Mouse (Mus musculus) frontal cortex, postnatal 36 days (tissue): ENCODE data around the gene Metap1d.

Experiments
- DNase-seq, 2 experiments: peaks; one replicate each; pipeline ENCODE4 v3.0.0; 2022; ENCODE audit warnings: low spot score in 2 of 2

Metap1d gene

DNA sequence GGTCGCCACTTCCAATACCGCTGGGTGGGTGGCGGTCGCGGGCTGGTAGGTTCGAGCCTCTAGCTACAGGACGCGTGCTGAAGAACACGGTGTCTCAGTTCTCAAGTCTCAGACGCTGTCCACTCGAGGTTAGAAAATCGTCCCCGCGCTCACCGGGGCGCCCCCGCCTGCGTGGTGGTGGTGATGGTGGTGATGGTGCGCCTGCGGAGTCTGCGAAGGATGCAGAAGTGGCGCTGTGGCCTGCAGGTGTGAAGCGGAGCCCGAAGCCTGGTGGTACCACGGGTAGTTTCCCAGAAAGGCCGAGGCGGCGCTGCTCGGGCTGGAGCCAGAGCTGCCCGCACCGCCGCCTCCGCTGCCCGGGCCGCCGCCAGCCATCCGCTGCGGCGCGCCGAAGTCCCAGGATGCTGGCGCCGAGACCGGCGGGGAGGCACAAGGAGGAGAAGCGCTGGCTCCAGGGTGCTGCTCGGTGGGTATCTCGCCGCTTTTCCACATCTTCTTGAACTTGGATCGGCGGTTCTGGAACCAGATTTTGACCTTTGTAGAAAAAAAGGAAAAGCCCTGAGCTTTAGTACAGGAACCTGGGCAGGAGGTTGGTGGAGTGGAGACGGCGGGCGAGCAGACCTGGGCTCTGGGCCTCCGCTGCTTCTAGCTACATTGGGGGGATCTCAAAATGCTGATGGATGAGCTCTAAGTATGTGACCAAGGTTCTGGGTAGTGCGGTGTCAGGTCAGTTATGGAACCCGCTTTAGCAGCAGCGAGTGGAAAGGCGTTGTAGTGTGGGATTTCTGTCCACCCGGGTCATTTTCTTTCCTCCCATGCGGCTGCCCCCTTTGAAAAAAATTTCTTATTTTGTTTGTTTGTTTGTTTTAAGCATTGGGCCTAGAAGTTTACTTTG, 91.6 kb downstream of the Metap1d start:
- peak in 1 of 2 experiments; percentile 25 for DNase-seq

GRCm38 (mm10) chr2:71545401-71545881, 92.4 kb downstream of the Metap1d start:
- DNase-seq = peak in 1 of 2 experiments; percentile 39

GRCm38 (mm10) chr2:71545882-71546639, 93.0 kb downstream of the Metap1d start:
- peak; percentile 33 to 42 for DNase-seq

- peak in 1 of 2 experiments; percentile 40 for DNase-seq
Observed at GRCm38 (mm10) chr2:71546640-71547071, 93.6 kb downstream of the Metap1d start, which contains the start of gene Dlx2. Gene Dlx2, minus strand, starts transcription at chr2:71546754.

DNA sequence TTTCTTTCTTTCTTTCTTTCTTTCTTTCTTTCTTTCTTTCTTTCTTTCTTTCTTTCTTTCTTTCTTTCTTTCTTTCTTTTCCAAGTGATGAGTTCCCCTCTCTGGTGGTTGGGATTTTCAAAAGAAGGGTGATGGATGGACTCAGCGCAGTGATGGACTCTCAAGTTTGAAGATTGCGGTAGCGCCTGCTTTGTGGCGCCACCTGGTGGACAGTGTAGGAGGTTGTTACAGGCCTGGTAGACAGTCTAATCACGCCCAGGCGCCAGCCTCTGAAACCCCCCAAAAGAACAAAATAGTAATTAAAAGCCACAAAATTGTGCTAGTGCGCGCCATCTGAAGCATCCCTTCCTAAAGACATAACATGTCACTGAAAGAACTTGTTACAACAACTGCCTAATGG, 94.8 kb downstream of the Metap1d start:
- DNase-seq = peak; percentile 53 to 54

- no peak for DNase-seq
Observed at GRCm38 (mm10) chr2:71550330-71550729, 97.3 kb downstream of the Metap1d start.

GRCm38 (mm10) chr2:71551704-71552103, 98.6 kb downstream of the Metap1d start:
- no peak for DNase-seq

GRCm38 (mm10) chr2:71556071-71556470, 103.0 kb downstream of the Metap1d start:
- no peak for DNase-seq

DNA sequence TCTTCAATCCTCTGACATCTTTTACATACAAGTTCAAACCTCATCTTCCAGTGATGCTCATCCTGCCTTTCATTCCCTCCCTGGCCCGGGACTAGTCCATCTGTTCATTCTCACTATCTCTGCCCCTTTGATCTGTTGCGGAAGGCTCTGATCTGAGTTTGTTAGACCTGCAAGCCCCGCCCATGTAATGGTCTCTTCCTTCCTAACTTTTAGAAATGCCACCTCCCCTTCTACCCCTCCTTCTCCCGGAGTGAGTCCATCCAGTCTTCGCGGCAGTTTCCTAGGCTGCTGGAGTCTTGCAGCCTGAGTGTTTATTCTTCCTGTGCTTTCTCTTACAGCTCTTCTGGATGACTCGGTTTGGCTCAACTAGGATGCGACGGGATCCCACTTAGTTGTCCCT, 113.4 kb downstream of the Metap1d start:
- DNase-seq = no peak

DNA sequence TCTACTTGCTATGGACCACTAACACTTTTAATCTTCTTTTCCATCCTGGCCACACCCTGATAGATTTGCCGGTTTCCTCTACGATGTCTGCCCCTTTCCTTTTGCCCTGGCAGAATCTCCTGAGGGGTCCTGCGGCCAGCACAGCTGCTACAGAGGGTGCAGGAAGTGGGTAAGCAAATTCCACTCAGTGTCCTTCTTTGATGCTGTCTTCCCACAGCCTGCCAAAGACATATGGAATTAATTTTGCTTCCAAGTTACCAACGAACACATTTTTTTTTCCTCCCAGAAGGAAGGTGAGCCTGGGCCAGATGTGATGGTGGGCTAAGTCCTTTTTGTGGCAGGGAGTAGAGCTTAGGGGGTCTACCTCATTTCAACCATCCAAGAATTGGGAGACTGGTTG, 120.7 kb downstream of the Metap1d start:
- DNase-seq = no peak
